Mouse (Mus musculus): ENCODE results near the gene Osbpl9.

Gene Osbpl9

DNA sequence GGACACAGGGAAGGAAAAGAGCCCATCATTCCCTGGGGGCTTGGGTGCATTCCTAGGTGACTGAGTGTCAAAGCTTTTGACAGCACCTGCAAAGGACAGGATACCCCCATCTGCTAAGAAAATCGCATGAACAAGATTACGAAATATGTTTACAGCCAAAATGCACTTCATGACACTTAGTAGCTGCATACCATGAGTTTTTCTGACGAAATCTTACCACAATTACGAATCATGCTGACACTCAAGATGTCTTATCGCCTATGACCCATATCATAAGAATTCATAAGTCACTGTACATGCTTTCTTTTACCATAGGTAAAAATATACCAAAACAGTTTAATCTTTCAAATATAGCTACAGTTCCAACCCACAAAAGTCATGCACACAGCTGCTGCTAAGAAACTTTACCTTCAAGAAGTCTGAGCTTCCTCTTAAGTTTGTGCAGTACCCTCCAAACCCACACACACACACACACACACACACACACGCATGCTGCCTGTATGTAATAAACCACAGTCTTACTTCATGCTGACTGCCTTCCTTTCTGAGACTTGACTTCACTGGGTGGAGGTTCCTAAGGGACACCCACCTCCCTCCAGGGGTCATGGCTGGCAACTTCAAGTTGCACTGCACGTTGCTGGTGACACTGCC lies 65.5 kb downstream of the Osbpl9 start:
- in situ Hi-C loops (cut with MboI, MseI) = no loop called here

- in situ Hi-C loops (cut with MboI, MseI) = no loop called here
These were observed 67.1 kb downstream of the Osbpl9 start for GRCm38 (mm10) chr4:109134955-109135354.

DNA sequence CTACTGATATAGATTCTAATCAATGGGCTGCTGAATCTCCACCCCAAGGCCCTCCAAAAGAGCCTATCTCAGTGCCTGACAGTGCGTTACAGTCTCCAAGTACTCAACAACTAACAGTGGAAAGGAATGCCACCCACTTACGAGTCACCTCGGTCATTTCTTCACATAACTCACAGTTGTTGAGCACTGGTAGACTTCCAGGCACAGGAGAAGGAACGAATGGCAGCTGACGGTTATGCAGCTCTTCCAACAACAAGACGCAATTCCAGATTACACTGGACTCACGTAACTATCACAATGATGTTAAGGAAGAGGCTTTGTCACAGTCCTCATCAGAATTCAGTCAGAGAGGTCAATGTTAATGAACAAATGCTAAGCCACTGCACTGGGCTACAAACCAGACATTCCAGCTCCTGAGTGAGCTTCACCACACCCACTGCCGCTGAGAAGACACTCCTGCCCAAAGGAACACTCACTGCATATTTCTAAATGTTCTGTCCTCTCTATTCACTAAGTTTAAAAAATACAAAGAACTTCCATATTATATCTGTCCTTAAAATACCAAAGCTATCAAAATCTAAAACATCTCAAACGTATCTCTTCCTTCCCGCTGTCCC lies 70.7 kb downstream of the Osbpl9 start:
- in situ Hi-C loops (cut with MboI, MseI) = no loop called here

- in situ Hi-C loops (cut with MboI, MseI) = no loop called here
These were observed 73.1 kb downstream of the Osbpl9 start for GRCm38 (mm10) chr4:109128971-109129370.

GRCm38 (mm10) chr4:109128017-109128416 lies 74.1 kb downstream of the Osbpl9 start:
- in situ Hi-C loops (cut with MboI, MseI) = no loop called here

DNA sequence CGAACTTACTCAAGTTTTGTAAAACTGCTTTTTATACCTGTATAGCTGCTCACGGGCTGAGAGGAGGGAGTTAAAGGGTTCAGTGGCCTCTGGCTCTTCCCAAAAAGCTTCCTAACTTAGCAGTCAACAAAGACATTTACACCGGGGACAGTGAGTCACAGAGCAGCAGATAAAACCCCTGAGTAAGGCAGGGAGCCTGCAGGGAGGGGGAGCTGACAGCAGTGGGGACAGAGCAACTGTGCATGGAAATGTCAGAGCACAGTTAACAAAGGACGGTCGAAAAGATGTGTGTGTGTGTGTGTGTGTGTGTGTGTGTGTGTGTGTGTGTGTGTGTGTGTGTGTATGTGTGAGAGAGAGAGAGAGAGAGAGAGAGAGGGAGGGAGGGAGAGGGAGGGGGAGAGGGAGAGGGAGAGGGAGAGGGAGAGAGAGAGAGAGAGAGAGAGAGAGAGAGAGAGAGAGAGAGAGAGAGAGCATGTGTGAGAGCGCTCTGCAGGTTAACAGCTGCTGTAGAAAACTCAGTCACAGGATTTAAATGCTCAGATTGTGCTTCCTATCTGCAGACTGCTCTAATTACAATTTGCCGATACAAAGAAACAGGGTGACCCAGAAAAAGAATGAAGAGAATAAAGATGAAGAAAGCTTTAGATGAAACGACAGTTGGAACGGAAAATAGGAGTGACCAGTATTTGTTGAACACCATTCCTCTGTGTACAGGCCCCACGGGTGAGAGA lies 75.1 kb downstream of the Osbpl9 start:
- in situ Hi-C loops (cut with MboI, MseI) = no loop called here

- in situ Hi-C loops (cut with MboI, MseI) = no loop called here
These were observed 76.2 kb downstream of the Osbpl9 start for GRCm38 (mm10) chr4:109125746-109126425.

GRCm38 (mm10) chr4:109122830-109123555 lies 79.1 kb downstream of the Osbpl9 start:
- in situ Hi-C loops (cut with MboI, MseI) = no loop called here

GRCm38 (mm10) chr4:109120735-109121134 lies 81.3 kb downstream of the Osbpl9 start:
- in situ Hi-C loops (cut with MboI, MseI) = no loop called here

DNA sequence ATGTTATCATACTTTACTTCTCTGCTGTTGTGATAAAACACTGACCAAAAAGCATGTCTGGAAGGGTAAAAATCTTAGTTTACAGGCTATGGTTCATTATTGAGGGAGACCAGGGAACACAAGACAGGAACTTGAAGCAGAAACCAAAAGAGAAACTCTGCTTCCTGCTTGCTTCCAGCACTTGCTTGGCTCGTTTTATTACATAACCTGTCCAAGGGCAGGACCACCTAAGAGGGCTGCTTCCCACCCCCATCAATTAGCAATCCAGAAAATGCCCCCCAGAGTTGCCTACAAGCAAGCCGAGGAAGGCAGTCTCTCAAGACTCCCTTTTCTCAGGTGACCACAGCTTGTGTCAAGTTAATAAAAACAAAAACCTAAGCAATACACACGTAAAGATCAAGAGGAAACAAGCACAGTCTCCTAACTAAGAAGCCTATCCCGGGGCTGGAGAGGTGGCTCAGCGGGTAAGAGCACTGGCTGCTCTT lies 82.4 kb downstream of the Osbpl9 start:
- in situ Hi-C loops (cut with MboI, MseI) = no loop called here

- in situ Hi-C loops (cut with MboI, MseI) = no loop called here
These were observed 83.8 kb downstream of the Osbpl9 start for GRCm38 (mm10) chr4:109118327-109118659.

DNA sequence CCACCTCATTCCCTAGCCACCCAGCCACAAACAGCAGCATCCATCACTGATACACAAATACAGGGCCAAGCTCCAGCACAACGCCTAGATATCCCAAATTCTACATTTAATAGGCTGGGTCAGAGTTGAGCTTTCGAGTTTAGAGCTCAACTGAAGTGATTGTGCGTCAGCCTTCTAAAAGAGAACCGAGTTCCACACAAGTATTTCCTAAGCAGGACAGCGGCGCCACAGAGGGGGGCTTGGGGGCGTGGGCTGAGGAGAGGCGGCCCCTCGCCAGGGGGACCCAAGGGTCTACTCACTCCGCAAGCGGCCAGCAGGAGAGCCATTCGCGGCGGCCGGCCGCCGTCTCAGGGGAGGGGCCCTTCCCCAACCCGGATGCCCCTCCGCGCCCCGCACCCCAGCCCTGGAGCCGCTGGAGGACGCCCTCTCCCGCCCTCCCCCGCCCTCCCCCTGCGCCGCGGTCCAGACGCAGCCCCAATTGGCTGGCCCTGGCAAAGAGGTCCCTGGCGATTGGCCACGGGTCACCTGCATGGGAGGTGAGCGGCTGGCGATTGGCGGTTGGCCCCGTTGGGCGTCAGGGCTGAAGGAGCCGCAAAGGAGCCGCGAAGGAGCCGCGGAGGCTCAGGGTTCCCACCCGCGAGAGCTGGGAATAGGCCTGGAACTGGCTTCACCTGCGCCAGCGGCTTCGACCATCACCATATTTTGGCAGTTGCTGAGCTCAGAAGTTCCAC lies 84.3 kb downstream of the Osbpl9 start:
- in situ Hi-C loops (cut with MboI, MseI) = no loop called here

DNA sequence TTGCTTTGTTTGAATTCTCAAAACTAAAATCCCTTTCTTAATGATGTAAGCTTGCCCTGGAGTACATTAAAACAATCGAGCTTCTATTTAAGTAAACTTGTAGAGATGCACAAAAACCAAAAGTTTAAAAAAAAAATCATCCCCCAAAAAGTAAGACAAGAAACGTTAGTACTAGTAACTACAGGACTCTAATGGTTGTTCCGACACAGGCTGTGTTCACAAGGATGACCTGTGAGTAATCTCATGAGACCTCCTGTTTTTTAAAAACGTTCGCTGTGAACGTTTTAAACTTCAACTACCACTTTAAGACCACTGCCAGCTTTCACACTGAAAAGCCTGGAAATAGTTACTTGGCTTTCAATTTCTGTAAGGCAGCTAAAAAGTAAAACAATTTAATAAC lies 85.1 kb downstream of the Osbpl9 start:
- in situ Hi-C loops (cut with MboI, MseI) = no loop called here

GRCm38 (mm10) chr4:109116494-109116893 lies 85.6 kb downstream of the Osbpl9 start:
- in situ Hi-C loops (cut with MboI, MseI) = no loop called here

GRCm38 (mm10) chr4:109115742-109116141 lies 86.3 kb downstream of the Osbpl9 start:
- in situ Hi-C loops (cut with MboI, MseI) = no loop called here

GRCm38 (mm10) chr4:109114308-109114707 lies 87.8 kb downstream of the Osbpl9 start:
- in situ Hi-C loops (cut with MboI, MseI) = no loop called here

DNA sequence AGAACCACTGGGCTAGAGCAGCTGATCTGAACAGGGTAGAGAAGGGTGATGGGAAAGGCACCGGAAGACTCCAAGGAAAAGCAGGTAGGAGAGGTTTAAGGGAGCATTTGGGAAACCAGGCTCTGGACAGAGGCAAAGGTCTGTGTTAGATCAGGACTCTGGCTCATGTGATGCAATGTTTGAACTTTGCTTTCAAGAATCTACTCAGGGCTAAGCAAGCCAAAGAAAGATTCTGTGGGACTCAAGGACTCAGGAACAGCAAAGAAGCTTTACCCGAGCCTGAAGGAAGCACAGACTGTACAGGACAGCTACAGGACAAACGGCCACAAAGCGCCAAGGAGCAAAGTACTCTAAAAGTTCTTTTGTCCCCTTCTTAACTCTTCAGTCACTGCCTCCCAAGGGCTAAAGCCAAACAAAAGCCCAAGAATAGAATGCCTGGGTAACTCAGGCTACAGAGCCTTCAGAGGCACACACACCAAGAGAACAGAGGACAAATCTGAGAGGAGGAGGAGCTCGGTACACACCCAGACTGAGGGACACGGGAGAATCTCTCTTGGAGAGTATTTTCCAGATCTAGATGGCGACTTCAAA lies 89.1 kb downstream of the Osbpl9 start:
- in situ Hi-C loops (cut with MboI, MseI) = no loop called here

DNA sequence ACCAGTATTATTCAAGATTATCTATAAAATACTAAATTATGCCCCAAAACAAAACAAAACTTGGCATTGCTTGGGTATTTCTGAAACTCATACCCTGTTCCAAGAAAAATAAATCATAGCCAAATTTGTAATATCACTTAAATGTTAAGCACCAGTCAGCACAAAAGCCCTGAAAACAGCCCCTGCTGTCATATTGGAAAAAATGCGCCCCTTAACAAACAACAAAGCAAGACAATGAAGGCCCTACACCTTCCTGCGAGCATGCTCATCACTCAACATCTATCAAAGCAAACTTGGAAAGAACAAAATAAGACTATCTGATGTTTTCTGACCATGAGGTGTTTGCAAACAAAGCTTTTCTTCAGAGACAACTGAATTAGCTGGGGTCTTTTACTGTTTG lies 91.1 kb downstream of the Osbpl9 start:
- in situ Hi-C loops (cut with MboI, MseI) = no loop called here

GRCm38 (mm10) chr4:109109686-109110085 lies 92.4 kb downstream of the Osbpl9 start:
- in situ Hi-C loops (cut with MboI, MseI) = no loop called here

GRCm38 (mm10) chr4:109109012-109109411 lies 93.1 kb downstream of the Osbpl9 start:
- in situ Hi-C loops (cut with MboI, MseI) = no loop called here

DNA sequence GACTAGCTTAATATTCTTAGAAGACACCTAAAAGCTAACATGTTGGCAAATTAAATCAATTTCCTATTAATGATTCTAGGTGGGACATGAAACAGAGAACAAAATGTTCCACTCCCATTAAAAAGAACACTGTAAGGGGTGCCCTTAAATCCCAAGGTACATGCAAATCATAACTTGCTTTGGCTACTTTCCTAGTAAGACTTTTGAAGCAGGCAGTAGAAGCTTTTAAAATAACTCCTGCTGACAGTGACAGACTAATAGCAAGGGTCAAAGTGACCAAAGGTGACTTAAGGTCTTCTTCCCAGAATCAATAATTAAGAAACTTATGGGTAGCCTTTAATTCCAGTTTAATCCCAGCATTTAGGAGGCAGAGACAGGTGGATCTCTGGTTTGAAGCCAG lies 95.5 kb downstream of the Osbpl9 start:
- in situ Hi-C loops (cut with MboI, MseI) = no loop called here

Data from T-helper 1 cell (primary cell).